Mouse (Mus musculus) frontal cortex, adult (tissue): ENCODE measurements at regions not wholly inside any gene's neighbourhood (a gene's known extent, or its start where the extent isn't known, plus 50 kb on each side); places are given as distances from the start of the nearest gene placed in this dataset.
"Not testable (repeated sequence)": the region's sequence is repeated elsewhere in the genome, so short reads cannot be mapped to it uniquely, and the experiment has no call there.

Source experiments
- ATAC-seq: cut with Nextera tagmentation; 2 replicates; pipeline ENCODE4 v1.9.2; 2017; ENCODE audit warnings: mild to moderate bottlenecking, moderate library complexity, mixed read lengths; ENCODE audit not compliant: low TSS enrichment

DNA sequence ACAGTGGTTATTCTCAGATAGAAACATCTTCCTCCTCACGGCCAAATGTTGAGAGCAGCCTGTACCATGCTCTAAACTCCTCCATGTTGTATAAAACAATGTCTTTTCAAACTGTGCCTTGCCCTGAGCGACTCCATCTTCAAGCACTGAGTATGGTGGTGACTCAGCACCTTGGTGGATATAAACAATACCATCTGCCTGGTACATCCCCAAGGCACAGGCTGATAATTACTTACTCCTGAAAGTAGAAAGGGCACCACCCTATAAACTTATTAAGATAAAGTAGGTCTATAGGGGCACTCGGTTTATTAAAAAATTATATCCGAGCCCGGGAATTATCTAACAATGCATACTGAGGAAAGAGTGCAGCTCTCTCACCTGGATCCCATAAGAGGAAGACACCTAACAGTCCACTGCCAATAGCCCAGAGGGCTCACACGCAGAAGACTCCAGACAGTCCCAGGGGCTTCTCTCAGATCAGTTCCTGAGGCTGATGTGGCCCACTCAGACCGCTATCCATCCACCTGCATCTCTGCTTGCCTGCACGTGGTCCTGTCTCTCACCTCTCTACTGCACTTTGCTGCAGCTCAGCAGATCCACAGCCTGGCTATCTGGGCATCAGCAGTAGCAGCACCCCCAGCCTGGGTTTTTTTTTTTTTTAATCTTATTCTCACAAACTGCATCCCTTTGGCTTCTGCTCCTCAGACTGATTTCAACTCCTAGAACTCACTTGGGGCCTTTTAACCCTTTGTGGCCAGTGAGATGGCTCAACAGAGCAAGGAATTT, 109.7 kb upstream of the Dlg1 start:
- ATAC-seq = no peak

DNA sequence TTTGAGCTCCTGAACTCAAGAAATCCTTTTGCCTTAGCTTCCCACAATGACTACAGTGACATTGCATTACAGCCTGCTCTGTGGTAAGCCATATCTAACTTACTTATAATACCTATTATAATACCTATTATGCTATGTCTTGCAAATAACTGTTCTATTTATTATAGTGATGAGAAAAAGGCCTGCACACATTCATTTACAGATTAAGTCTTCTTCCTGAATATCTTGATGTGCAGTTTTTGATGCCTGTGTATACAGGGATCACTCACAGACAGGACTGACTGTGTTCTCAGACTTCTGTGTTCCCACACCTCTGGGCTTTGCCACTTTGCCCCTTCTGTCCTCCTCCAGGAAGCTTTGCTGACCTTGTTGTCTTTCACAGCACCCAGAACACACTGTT, 102.8 kb upstream of the Dlg1 start:
- ATAC-seq = no peak

DNA sequence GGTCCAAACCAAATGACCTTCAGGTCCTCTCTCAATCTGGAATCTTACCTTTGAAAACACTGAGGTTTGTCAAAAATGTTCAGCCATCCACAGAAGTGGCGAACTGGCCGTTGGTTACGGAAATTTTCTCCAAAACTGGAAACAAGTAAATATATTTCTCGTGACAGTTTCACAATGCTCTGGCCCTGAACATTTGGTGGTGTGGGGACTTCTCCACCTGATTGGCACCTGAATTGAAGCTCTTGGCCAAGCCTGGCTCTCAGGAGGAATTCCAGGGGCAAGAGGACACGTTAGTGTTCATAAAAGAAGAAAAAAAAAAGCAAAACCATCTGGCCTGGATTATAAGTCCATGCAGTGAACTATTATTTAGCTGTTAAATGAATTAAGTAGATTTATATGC, 98.3 kb upstream of the Dlg1 start:
- no peak for ATAC-seq

DNA sequence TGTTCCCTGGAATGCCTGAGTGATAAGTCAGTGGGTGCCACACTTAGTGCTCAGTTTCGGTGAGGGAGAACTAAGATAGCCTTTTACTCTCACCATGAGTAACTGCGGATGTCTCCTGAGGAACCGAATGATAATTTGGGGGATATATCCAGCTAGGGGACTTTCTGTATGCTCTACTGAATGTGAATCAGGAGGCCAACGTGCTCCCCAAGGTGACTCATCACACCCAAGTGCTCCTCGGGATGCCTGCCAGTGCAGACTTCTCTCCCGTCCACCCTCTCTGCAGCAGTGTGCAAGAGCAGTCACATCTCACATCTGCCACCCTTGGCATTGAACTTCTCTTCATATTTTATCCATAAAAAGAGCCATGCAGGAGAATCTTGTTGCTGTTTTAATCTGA, 94.9 kb upstream of the Dlg1 start:
- ATAC-seq = no peak

DNA sequence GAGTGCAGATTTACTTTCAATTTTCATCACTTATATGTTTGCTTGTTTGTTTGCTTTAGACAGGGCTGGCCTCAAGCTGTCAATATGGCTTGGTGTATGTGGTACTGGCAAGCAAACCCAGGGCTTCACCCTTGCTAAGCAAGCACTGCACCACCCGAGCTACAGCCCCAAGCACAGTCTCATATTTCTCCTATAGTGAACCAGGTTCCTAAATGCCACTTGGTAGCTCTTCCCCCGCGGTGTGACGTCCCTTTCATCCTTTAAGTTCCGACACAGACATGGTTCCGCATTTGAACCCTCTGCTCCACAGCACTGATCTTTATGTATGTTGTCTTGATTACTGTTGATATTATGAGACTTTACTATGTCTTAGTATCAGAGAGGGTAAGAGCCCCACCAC, 93.4 kb upstream of the Dlg1 start:
- ATAC-seq = no peak

DNA sequence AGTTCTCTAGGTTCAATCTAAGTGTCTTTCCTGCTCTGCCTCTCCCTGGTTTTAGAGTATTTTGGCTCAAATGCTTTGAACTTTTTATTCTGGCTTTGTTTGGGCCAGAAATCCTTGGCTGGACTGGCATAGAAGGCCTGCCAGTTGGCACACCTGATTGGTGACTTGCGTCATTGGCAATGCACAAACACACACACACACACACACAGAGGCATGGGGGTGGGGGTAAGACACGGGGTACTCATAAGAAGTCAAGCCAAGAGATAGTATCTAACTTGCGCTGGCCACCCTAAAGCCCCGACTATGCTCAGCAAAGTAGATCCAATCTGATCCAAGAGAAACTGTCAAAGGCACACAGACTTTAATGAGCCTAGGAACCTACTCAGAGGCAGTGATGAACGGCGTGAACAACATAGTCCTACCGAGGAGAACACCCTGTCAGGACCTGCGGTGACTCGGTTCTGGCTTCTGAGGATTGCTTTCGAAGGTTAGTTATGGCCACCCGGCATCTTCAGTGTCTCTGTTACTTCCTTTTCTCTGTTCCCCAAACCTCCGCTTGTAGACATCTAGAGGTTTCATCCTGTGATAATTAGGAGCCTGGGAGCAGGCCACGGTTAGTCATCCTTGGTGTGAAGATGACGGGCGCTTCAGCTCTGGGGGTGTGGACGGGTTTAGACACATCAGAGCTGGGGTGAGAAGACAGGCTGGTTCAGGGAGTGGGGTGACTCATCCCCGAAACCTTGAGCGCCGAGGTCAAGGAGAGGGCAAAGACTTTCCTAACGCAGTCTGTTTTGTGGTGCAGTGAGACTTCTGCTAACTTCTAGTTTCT, 92.7 kb upstream of the Dlg1 start:
- peak; percentile 69 for ATAC-seq

DNA sequence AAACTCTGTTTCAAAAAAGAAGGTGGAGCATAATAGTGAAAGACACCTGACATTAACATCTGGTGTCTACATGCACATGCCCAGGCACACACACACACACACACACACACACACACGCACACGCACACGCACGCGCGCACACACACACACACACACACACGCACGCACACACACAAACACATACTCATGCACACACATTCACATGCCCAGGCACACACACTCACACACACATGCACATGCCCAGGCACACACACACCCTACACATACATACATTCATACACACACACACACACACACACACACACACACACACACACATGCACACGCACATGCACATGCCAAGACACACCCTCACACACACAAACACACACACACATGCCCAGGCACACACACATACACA, 89.4 kb upstream of the Dlg1 start:
- not testable (repeated sequence) for ATAC-seq

DNA sequence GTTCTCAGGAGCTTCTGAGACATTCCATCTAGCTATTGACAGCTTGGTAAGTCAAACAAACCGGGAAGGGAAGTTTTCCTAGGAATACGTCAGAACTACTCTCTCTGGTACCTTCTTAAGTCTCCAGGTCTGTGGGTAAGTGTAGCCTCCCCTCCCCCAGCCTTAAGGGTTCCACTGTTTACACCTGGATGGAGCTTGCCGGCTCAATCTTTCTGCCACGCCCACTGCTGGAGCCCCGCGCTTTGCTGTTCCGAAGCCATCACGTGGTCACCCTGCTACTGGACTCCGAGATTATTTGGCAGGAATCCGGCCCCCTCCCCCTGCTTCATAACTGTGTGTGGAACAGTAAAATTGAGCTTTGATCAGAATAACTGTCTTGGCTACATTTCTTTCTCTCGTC, 87.6 kb upstream of the Dlg1 start:
- ATAC-seq = not testable (repeated sequence)

DNA sequence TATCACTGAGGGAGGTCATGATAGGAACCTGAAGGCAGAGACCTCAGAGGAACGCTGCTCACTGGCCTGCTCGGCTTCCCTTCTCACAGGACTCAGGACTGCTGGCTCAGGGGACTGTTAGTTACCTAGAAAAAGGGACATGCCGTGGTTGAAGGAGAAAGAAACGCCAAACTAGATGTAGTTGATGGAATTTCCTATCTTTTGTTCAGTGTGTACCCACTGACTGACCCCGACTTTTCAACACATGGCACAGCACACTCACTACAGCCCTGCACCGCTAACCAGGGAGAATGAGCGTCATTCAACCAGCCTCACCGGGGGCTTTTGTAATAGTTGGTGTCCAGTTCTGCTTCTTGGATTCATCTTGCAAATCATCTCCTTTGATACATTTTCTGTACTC, 86.8 kb upstream of the Dlg1 start:
- ATAC-seq = no peak

DNA sequence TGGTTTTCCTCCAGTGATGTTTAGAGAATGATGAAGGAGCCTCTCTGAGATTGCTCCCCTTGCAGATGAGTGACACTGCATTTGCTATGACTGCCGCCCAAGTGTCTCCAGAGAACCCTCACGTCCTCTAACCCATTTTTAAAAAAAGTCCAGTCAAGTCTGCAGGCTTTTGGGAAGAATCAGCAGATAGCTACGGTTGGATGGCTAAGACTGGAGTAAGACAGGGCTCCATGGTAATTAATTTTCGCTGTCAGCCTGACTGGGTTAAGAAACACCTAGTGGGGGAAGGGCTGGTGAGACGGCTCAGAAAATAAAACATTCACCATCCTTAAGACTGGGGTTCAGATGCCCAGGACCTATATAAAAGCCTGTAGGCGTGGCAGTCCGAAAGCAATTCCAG, 85.9 kb upstream of the Dlg1 start:
- no peak for ATAC-seq

DNA sequence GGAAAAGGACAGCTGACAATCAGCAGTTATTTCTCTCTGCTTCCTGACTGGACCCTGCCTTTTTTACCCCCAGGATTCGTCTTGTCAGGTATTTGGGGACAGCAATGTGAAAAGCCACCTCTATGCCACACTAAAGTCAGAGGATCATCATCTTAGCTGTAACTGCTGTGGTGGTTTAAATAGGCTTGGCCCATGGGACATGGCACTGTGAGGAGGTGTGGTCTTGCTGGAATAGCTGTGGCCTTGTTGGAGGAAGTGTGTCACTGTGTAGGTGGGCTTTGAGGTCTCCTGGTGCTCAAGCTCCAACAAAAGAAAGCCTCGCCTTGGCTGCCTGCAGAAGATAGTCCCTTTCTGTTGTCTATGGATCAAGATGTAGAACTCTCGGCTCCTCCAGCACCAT, 83.9 kb upstream of the Dlg1 start:
- no peak for ATAC-seq

DNA sequence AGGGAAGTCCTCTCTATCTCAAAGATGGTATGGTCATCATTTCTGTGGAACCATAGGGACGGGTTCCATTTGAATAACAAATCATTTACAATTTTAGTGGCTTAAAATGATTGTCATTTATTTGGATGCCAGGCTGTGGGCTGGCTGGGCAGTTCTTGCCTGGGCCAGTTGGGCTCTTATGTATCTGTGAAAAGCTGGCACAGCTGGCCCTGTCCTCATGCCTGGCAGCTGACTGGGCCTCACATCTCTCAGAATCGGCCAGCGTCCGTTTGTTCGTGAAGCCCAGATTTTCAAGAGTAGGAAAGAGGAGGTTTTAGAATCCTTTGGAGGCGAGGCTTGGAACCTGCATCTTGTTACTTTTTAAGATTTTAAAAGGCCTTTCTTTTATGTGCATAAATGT, 82.5 kb upstream of the Dlg1 start:
- 0 out of 2 replicates have a peak, but pooled peaks have one; percentile 38 for ATAC-seq

DNA sequence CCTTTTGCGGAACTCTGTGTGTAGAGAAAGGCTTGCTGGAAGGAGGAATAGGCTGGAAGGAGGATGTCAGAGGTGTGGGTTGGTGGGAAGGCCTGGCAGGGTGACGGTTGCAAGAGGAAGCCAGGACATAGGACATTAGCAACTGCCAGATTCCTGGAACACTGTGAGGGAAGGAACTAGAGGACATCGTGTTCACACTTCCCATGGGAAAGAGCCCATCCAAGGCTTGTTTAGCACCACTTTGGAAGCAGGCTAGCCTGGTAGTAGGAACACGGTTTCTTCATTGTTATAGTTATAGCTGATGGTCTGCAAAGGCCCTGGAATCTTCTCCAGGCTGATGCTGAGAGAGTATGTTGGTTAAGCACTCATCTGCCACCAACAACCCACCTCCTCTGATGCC, 80.4 kb upstream of the Dlg1 start:
- no peak for ATAC-seq

DNA sequence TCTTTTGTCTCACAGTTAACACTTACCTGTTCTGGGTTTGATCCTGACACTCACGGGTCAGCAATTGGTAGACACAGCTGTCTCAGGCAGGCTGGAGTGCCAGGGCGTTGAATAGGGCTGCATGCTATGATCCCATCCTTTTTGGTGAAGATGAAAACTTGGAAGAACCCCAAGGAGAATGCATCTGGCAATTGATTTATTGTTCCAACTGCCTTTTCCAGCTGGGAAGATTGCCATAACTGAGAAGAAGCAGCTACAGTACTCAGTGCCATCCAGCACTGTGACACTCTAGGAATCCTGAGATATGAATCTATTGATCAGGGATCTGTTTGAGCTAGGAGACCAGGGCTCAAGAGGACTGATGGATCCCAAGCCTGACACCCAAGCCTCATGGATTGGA, 79.6 kb upstream of the Dlg1 start:
- ATAC-seq = 0 out of 2 replicates have a peak, but pooled peaks have one; percentile 18

DNA sequence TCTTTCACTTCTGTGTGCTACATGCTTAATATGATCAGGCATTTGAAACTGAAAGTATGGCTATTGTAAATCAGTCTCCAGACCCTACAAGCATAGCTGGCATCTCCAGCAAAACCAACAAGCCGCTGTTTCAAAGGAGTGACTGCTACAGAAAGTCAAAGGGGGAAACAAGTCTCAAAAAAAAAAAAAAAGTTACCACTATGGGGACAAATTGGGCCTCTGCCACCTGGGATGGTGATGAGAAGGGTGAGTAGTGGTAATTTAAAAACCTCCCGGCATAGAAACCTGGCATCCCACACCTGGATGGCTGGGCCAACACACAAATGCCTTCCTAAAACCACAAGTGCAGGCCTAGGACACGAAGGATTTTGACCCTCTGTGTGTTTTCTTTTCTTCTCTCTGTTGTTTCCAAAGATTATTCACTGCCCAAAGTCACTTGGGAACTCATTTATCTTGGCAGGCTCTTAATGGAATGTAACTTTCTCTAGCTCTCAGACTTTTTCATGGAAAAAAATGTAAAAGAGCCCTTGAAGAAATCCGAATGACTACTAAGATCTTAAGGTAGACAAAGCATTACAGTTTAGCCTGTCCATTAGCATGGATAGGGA, 78.9 kb upstream of the Dlg1 start:
- no peak for ATAC-seq

DNA sequence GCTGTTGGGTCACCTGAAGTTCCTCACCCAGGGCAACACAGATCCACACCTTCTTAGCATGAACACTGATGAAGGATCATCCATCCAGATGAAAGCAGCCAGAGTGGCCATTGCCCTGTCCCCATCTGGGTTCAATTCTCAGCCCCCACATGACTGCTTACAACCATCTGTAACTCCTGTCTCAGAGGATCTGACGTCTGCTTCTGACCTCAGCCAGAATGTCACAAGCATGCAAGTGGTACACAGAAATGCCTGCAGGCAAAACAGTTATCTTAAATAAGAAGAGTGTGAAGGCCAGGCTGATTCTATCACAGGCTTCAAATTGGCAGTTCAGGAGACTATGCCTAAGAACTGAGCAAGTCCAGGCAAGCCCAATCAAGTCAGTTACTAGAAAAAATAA, 76.2 kb upstream of the Dlg1 start:
- ATAC-seq = no peak

DNA sequence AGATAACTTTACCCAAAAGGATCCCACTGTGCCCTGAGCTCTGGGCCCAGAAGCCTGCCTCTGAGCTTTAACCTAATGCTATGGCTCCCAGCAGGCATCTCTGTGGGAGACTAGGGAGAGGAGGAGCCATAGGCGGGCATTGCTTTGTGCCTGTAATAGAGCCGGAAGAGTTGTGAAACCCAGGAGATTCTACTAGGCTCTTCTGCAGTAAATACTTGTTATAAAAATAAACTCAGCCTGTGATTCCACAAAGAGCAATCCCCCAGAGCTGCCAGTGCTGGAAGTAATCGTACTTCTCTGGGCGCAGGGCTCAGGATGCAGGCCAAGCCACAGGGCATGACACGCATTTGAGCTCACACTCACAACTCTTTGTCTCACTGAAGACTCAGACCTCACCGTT, 73.7 kb upstream of the Dlg1 start:
- ATAC-seq = peak; percentile 48; the same call in 1 of the 2 replicates

DNA sequence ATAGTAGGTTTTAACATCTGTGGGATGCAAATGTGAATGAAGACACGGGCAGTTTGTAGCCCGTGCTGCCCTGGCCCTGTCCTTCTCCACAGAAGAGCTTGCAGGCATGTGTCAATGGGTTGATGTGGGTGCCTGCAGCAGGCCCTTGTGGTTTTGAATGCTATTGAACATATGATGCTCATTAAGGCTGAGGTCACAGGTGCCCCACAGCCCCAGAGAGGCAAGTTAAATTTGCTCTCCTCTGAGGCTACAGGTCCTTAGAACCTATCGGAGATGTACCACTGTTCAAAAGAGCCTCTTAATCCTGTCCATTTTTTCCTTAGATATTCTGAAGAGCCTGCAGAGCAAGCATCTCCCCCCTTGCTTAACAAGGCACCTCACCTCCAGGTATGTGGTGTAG, 71.7 kb upstream of the Dlg1 start:
- ATAC-seq = no peak

DNA sequence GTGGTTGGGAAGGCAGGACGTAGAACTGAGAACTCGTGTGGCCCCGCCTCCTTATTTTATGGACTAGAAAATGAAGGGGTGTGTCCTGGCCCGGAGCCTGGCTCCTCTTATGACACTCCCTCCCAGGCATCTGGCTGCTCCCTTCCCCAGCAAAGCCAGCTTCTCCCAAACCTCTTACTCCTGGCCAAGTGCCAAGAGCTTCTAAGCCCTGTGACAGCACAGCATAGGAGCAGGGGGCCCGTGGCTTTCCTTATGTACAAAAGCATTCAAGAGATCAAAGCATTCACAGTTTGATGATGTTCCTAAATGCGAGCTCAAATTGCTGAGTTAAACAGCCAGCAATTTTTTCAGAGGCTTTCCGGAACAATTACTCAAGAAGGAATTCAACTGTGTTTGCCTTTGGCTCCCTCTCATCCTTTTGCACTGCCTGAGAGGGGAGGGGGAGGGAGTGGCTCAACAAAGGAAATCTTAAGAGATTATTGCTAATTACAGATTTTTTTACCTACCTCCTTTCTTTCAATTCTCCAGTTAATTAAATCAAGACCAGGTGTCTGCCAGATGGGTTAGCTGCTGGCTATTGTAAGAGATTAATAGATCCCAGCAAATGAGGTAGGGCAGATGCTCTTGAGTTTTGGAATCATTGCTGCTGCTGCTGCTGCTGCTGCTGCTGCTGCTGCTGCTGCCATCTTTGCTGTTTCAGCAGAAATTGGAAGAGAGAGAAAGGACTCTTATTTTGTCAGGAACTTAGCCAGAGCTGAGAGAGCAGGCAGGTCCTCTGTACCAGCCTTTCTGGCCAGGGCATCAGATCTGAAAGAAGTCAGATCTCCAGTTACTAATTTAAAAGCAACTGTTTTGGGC, 71.0 kb upstream of the Dlg1 start:
- ATAC-seq = peak; percentile 58

DNA sequence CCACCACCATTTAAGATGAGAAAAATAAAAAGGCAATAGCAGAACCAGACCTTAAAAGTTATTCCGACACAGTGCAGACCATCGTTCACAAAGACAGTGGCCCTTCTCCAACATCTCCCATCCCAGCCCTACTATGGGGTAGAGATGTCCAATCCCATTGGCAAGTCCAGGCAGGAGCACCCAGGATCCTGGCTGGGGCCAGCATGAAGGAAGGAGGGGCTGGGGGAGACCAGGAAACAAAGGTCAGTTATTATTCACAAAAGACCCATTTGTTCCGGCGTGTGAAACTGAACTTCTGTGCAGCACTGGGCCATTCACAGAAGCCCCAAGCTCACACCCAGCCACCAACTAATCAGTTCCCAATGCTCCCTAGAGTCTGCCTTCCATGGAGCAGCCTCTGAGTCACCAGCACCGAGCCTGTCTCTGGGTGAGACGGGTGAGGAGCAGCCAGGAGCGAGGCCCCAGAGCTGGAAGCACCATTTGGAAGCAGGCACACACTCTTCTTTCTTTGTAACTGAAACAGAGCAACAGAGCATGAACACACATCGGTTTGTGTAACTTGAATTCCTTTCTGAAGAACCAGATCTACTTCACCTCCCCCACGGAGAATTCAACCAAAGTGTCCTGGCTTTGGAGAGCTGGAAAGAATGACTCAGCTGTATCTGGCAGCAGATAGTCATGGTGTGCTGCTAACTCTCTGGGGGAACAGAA, 70.1 kb upstream of the Dlg1 start:
- peak; percentile 79 for ATAC-seq

DNA sequence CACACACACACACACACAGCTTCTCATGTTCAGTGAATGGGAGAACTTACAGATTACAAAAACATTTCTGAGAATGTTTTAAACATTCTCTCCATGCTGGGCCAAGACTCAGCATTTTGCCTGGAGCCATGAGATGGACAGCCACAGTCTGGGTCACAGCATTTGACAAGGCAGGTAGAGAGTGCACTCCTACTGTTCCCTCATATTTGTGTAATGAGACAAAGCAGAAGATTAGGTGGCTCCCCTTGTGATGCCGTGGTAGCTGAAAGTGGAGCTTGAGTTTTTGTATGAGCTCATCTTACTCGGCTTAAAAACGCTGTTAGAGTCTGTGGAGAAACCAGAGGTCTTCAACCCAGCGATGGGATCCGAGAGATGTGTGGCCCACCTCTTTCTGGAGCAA, 65.3 kb upstream of the Dlg1 start:
- ATAC-seq = no peak
